Mouse (Mus musculus) CH12.LX (cell line): ENCODE data around the gene Ipo4. TPM values are rescaled to one million over a fixed set of nuclear protein-coding genes. Genes with fewer than 3 reads are reported as not detected.

Experiments
- DNase-seq: peaks from one replicate; pipeline ENCODE4 v3.0.0-alpha.2; 2013; ENCODE audit errors: extremely low read depth
- H3K27ac ChIP-seq: 2 replicates; pipeline ENCODE4 v1.5.1; 2012; ENCODE audit warnings: low read depth, mild to moderate bottlenecking, control low read depth, moderate library complexity; ENCODE audit not compliant: insufficient read depth
- H3K27me3 ChIP-seq: replicated peaks from 2 replicates; pipeline ENCODE3; 2012; ENCODE audit warnings: inconsistent platforms
- H3K36me3 ChIP-seq, 2 experiments: replicated peaks in 1 of 2; 2 replicates each; pipeline versions ENCODE3 to v1.6.1; 2012; ENCODE audit warnings: inconsistent platforms in 1 of 2, low read length in 1 of 2, mild to moderate bottlenecking in 1 of 2, mixed read lengths in 1 of 2, moderate library complexity in 1 of 2; ENCODE audit not compliant: control insufficient read depth in 1 of 2, insufficient read depth in 1 of 2
- H3K4me1 ChIP-seq, 2 experiments: 2 replicates each; pipeline ENCODE4 v1.6.1; 2012; ENCODE audit warnings: inconsistent platforms in 1 of 2, moderate library complexity in 1 of 2; ENCODE audit not compliant: insufficient read depth in 2 of 2, control insufficient read depth in 1 of 2
- H3K4me2 ChIP-seq: 2 replicates; pipeline ENCODE4 v1.6.1; 2012; ENCODE audit warnings: low read depth, mild to moderate bottlenecking, control low read depth; ENCODE audit not compliant: poor library complexity, insufficient read depth, severe bottlenecking
- H3K4me3 ChIP-seq, 3 experiments: fragments of 150-350 bp in 1 of 3; sonication (generic) in 1 of 3; replicated peaks in 1 of 3; 2 replicates each; pipeline versions ENCODE3 to v1.5.1; 2011 to 2012; ENCODE audit warnings: low read depth in 2 of 3, low read length in 2 of 3, mild to moderate bottlenecking in 2 of 3, moderate library complexity in 2 of 3, control low read depth in 1 of 3, improper control_type of control experiment in 1 of 3, inconsistent platforms in 1 of 3, mixed read lengths in 1 of 3; ENCODE audit not compliant: poor library complexity in 1 of 3
- H3K79me2 ChIP-seq: replicated peaks from 2 replicates; pipeline ENCODE4 v1.6.1; 2012; ENCODE audit warnings: mild to moderate bottlenecking, moderate library complexity; ENCODE audit not compliant: control insufficient read depth, poor library complexity, insufficient read depth, severe bottlenecking; ENCODE audit errors: extremely low read depth
- H3K9ac ChIP-seq: 2 replicates; pipeline ENCODE4 v1.6.1; 2012; ENCODE audit warnings: low read depth, mild to moderate bottlenecking, control low read depth, moderate library complexity; ENCODE audit not compliant: insufficient read depth
- H3K9me3 ChIP-seq: replicated peaks from 2 replicates; pipeline ENCODE3; 2012; ENCODE audit warnings: low read length, inconsistent platforms, mixed read lengths
- CHD1 ChIP-seq: IDR thresholded peaks from 2 replicates; pipeline ENCODE4 v1.6.1; 2012; ENCODE audit warnings: low read depth, low read length, improper control_type of control experiment, inconsistent platforms
- CHD2 ChIP-seq: IDR thresholded peaks from 2 replicates; pipeline ENCODE4 v1.6.1; 2011; ENCODE audit warnings: low read length, improper control_type of control experiment
- ELF1 ChIP-seq: IDR thresholded peaks from 2 replicates; pipeline ENCODE4 v1.6.1; 2014; ENCODE audit warnings: low read depth, mild to moderate bottlenecking, inconsistent platforms, low read length, improper control_type of control experiment
- EP300 ChIP-seq: IDR thresholded peaks from 2 replicates; pipeline ENCODE4 v1.6.1; 2011; ENCODE audit warnings: low read length, improper control_type of control experiment
- GABPA ChIP-seq: IDR thresholded peaks from 2 replicates; pipeline ENCODE4 v1.6.1; 2012; ENCODE audit warnings: low read depth, low read length, improper control_type of control experiment, inconsistent platforms; ENCODE audit not compliant: insufficient replicate concordance
- IRF4 ChIP-seq: IDR thresholded peaks from 2 replicates; pipeline ENCODE4 v1.6.1; 2014; ENCODE audit warnings: low read depth, mild to moderate bottlenecking, inconsistent platforms, low read length, improper control_type of control experiment
- JUND ChIP-seq: conservative IDR thresholded peaks from 2 replicates; pipeline ENCODE4 v1.6.1; 2011; ENCODE audit warnings: low read depth, low read length, improper control_type of control experiment
- MAX ChIP-seq: IDR thresholded peaks from 2 replicates; pipeline ENCODE4 v1.6.1; 2011; ENCODE audit warnings: low read length, improper control_type of control experiment
- MAZ ChIP-seq: IDR thresholded peaks from 2 replicates; pipeline ENCODE4 v1.6.1; 2012; ENCODE audit warnings: low read depth, mild to moderate bottlenecking, inconsistent platforms, low read length, improper control_type of control experiment, moderate library complexity
- MEF2A ChIP-seq: IDR thresholded peaks from 2 replicates; pipeline ENCODE4 v1.6.1; 2014; ENCODE audit warnings: low read depth, mild to moderate bottlenecking, inconsistent platforms, low read length, improper control_type of control experiment, borderline replicate concordance
- MXI1 ChIP-seq: IDR thresholded peaks from 2 replicates; pipeline ENCODE4 v1.6.1; 2011; ENCODE audit warnings: mild to moderate bottlenecking, low read depth, low read length, improper control_type of control experiment
- MYC ChIP-seq: IDR thresholded peaks from 2 replicates; pipeline ENCODE4 v1.6.1; 2011; ENCODE audit warnings: low read depth, mild to moderate bottlenecking, improper control_type of control experiment, low read length
- NRF1 ChIP-seq: IDR thresholded peaks from 2 replicates; pipeline ENCODE4 v1.6.1; 2014; ENCODE audit warnings: low read depth, mild to moderate bottlenecking, inconsistent platforms, low read length, improper control_type of control experiment, moderate library complexity
- POLR2A ChIP-seq: IDR thresholded peaks from 2 replicates; pipeline ENCODE4 v1.6.1; 2011; ENCODE audit warnings: low read depth, mild to moderate bottlenecking, improper control_type of control experiment, low read length
- POLR2AphosphoS2 ChIP-seq: IDR thresholded peaks from 2 replicates; pipeline ENCODE4 v1.6.1; 2011; ENCODE audit warnings: low read depth, low read length, improper control_type of control experiment
- SIN3A ChIP-seq: IDR thresholded peaks from 2 replicates; pipeline ENCODE4 v1.6.1; 2012; ENCODE audit warnings: low read length, improper control_type of control experiment, inconsistent platforms
- SMC3 ChIP-seq: IDR thresholded peaks from 2 replicates; pipeline ENCODE4 v1.6.1; 2011; ENCODE audit warnings: low read depth, low read length, improper control_type of control experiment
- TCF12 ChIP-seq: IDR thresholded peaks from 2 replicates; pipeline ENCODE4 v1.6.1; 2014; ENCODE audit warnings: low read depth, mild to moderate bottlenecking, inconsistent platforms, low read length, improper control_type of control experiment
- UBTF ChIP-seq: IDR thresholded peaks from 2 replicates; pipeline ENCODE4 v1.6.1; 2012; ENCODE audit warnings: low read depth, mild to moderate bottlenecking, inconsistent platforms, low read length, improper control_type of control experiment, moderate library complexity
- USF1 ChIP-seq: IDR thresholded peaks from 2 replicates; pipeline ENCODE4 v1.6.1; 2014; ENCODE audit warnings: low read depth, mild to moderate bottlenecking, inconsistent platforms, low read length, improper control_type of control experiment
- USF2 ChIP-seq: conservative IDR thresholded peaks from 2 replicates; pipeline ENCODE4 v1.6.1; 2011; ENCODE audit warnings: low read depth, low read length, improper control_type of control experiment
- ZMIZ1 ChIP-seq: IDR thresholded peaks from 2 replicates; pipeline ENCODE4 v1.6.1; 2012; ENCODE audit warnings: low read depth, mild to moderate bottlenecking, inconsistent platforms, low read length, improper control_type of control experiment
- ZNF384 ChIP-seq: IDR thresholded peaks from 2 replicates; pipeline ENCODE4 v1.6.1; 2012; ENCODE audit warnings: low read depth, low read length, improper control_type of control experiment, inconsistent platforms
- dilution Hi-C: fragments of 300-500 bp; cut with MboI; formaldehyde crosslinking; loops from 2 replicates; pipeline ENCODE4 v1.14.3; 2020; ENCODE audit warnings: low sequenced_read_pairs; ENCODE audit not compliant: extremely low pct_unique_long_range_greater_than_20kb, extremely low pct_ligation_motif_present
- in situ Hi-C: fragments of 300-500 bp; cut with MboI; formaldehyde crosslinking; loops from 3 replicates; pipeline ENCODE4 v1.14.3; 2019; ENCODE audit warnings: low sequenced_read_pairs, low pct_ligation_motif_present, low pct_unique_long_range_greater_than_20kb, mixed read lengths
- polyA plus RNA-seq: library from polyadenylated mRNA; unstranded; fragments of >175 nt; gene quantifications from 2 replicates; pipeline ENCODE4 v1.2.1, GENCODE M21; 2012; ENCODE audit warnings: low read depth; ENCODE audit not compliant: insufficient read length
- total RNA-seq, 2 experiments: library from RNA; depleted of rRNA; stranded (reverse); fragments of 300-350 nt in 1 of 2; fragments of >200 nt in 1 of 2; gene quantifications; 2 replicates each; pipeline ENCODE4 v1.2.3; 2012 to 2014

Ipo4 gene
- total and polyA plus RNA-seq, 3 experiments, result 47.5 to 175 (median 84.8) TPM

GRCm38 (mm10) chr14:55671486-55671832 is 35.7 kb upstream of the Ipo4 start:
- H3K9me3 ChIP-seq, result no peaks in the 10 kb centered on the region
- DNase-seq, result peak; percentile 27
- dilution Hi-C loops (no loop called here), in situ Hi-C loops (no loop called here)
- peak overlapping the region; percentile 84; the same call in 1 of the 2 replicates for H3K27ac ChIP-seq
- H3K4me3 ChIP-seq, result peak overlapping the region; percentile 56 to 76 (median 74)
- H3K4me2 ChIP-seq, result peak overlapping the region; percentile 39; the same call in 1 of the 2 replicates
- peaks cover 45% of the 10 kb centered on the region for H3K79me2 ChIP-seq
- H3K9ac ChIP-seq, result peak overlapping the region; percentile 84
- no peaks in the 10 kb centered on the region for H3K27me3 ChIP-seq
- peaks cover 15 to 52% of the 10 kb centered on the region in 2 experiments; a peak in 3 of 4 replicates for H3K4me1 ChIP-seq
- TF ChIP-seq UBTF (peak; percentile 49; the same call in 1 of the 2 replicates), MYC (no peak), MAZ (0 out of 2 replicates have a peak, but pooled peaks have one; percentile 10), POLR2AphosphoS2 (no peak)
- peaks cover 16 to 48% of the 10 kb centered on the region in 2 experiments for H3K36me3 ChIP-seq

GRCm38 (mm10) chr14:55660636-55661035 is 24.9 kb upstream of the Ipo4 start:
- dilution Hi-C loops, result no loop called here
- Histone ChIP-seq H3K79me2 (peaks cover 6% of the 10 kb centered on the region), H3K27me3 (no peaks in the 10 kb centered on the region), H3K4me2 (no peak overlapping the region; the same call in 1 of the 2 replicates), H3K4me3 (peak overlapping the region in 2 of 3 experiments; percentile 70 to 79), H3K9me3 (no peaks in the 10 kb centered on the region), H3K4me1 (peaks cover 0 to 16% of the 10 kb centered on the region in 2 experiments; a peak in 2 of 4 replicates), H3K9ac (no peak overlapping the region), H3K27ac (no peak overlapping the region), H3K36me3 (peaks cover 21 to 62% of the 10 kb centered on the region in 2 experiments)
- in situ Hi-C loops, result no loop called here
- TF ChIP-seq IRF4, result no peak
- TF ChIP-seq SMC3, result no peak
- no peak; the same call in 1 of the 2 replicates for TF ChIP-seq MAZ
- no peak; the same call in 1 of the 2 replicates for TF ChIP-seq SIN3A
- TF ChIP-seq MXI1, result no peak
- TF ChIP-seq MEF2A, result no peak
- peak; percentile 79 for TF ChIP-seq POLR2AphosphoS2
- TF ChIP-seq CHD1, result no peak
- 0 out of 2 replicates have a peak, but pooled peaks have one; percentile 44 for TF ChIP-seq CHD2
- no peak for DNase-seq

GRCm38 (mm10) chr14:55659960-55660573 is 24.3 kb upstream of the Ipo4 start, which contains the start of gene Mdp1:
TSS of gene Mdp1 (minus strand) at chr14:55660508.
- no peak within 1 kb of the TSS for H3K27ac ChIP-seq
- no peaks in the 10 kb centered on the region for H3K27me3 ChIP-seq
- DNase-seq, result peak; percentile 74
- dilution Hi-C loops (no loop called here), in situ Hi-C loops (no loop called here)
- peak within 1 kb of the TSS; percentile 87 for H3K9ac ChIP-seq
- H3K4me3 ChIP-seq, result peak within 1 kb of the TSS; percentile 64 to 79 (median 70)
- peaks cover 21 to 60% of the 10 kb centered on the region in 2 experiments for H3K36me3 ChIP-seq
- no peaks in the 10 kb centered on the region for H3K9me3 ChIP-seq
- peak within 1 kb of the TSS; percentile 95 for H3K4me2 ChIP-seq
- peaks cover 0 to 16% of the 10 kb centered on the region in 2 experiments; a peak in 2 of 4 replicates for H3K4me1 ChIP-seq
- H3K79me2 ChIP-seq, result peaks cover 4% of the 10 kb centered on the region
- TF ChIP-seq ZMIZ1 (no peak), GABPA (peak; percentile 68; the same call in 1 of the 2 replicates), TCF12 (peak; percentile 76; the same call in 1 of the 2 replicates), POLR2A (peak; percentile 73), MYC (no peak), USF1 (no peak), MXI1 (peak; percentile 81), JUND (no peak), UBTF (no peak; the same call in 1 of the 2 replicates), ZNF384 (0 out of 2 replicates have a peak, but pooled peaks have one; percentile 5), NRF1 (peak; percentile 32), IRF4 (no peak; the same call in 1 of the 2 replicates), USF2 (no peak), ELF1 (peak; percentile 56; the same call in 1 of the 2 replicates), EP300 (no peak), CHD2 (no peak), MAX (no peak; the same call in 1 of the 2 replicates)
